ENCODE assay signal across 8 mouse cellular contexts in genomic region chr5:140829911-140830294, GRCm38 (mm10). TPM values are rescaled to one million over a fixed set of nuclear protein-coding genes. Genes with fewer than 3 reads are reported as not detected.
DNase-seq lines count a peak whose midpoint lies in the region; TF ChIP-seq lines count a peak whose summit lies in the region.

No protein-coding gene starts in this region.

- H3K4me1 ChIP-seq in brown adipose tissue, adult 24 weeks (ENCODE audit: control insufficient read depth, insufficient read depth, insufficient read length, low read length): peaks cover 16% of the 10 kb centered on the region
- H3K4me1 ChIP-seq in olfactory bulb, adult 2 months (ENCODE audit: control insufficient read depth, insufficient read depth, low read length): peaks cover 13% of the 10 kb centered on the region

- intact Hi-C loops in gastrocnemius, adult 2 months (cut with DNase I): loop anchor here (5.0 kb wide), 2 partner anchors 63 to 123 kb away; partner anchors contain the start of gene Brat1

- TF ChIP-seq POLR2A in olfactory bulb, adult 2 months (IDR thresholded peaks at IDR 0.05; ENCODE audit: insufficient read depth, low read depth, low read length): no peak

- WGBS in olfactory bulb, adult 2 months: 7% methylated on average over 58 of the region's 58 CpGs

- peak; percentile 61 for DNase-seq in gastrocnemius, adult 2 months
- no peak for DNase-seq in gastrocnemius, adult 18-20 months (ENCODE audit: low spot score)
- peak; percentile 37 to 39 for DNase-seq in frontal cortex, postnatal 14 days (ENCODE audit: low spot score in 2 of 2)
- DNase-seq in kidney, adult 8-10 months: peak; percentile 53 to 67
- DNase-seq in lung, adult 18-20 months: peak; percentile 65
- DNase-seq in yolk sac, embryonic 10.5 days (ENCODE audit: low spot score): peak; percentile 70

- peak overlapping the region; percentile 90 for H3K27ac ChIP-seq in gastrocnemius, adult 2 months
- H3K27ac ChIP-seq in brown adipose tissue, adult 24 weeks (replicated peaks; ENCODE audit: low read depth, low read length): peak overlapping the region; percentile 80
- H3K27ac ChIP-seq in olfactory bulb, adult 2 months (ENCODE audit: insufficient read depth, low read depth, low read length): no peak overlapping the region

- TF ChIP-seq CTCF in gastrocnemius, adult 2 months (IDR thresholded peaks at IDR 0.05): no peak
- no peak for TF ChIP-seq CTCF in olfactory bulb, adult 2 months (IDR thresholded peaks at IDR 0.05; ENCODE audit: insufficient read depth, low read depth, low read length)

- H3K4me3 ChIP-seq in gastrocnemius, adult 2 months: peak overlapping the region; percentile 82
- H3K4me3 ChIP-seq in brown adipose tissue, adult 24 weeks (ENCODE audit: insufficient read depth, low read depth, low read length): peak overlapping the region; percentile 97
- H3K4me3 ChIP-seq in olfactory bulb, adult 2 months (ENCODE audit: insufficient read depth, low read depth, low read length): peak overlapping the region; percentile 74

RNA-seq across cellular contexts. Expression of gene Gna12, which starts 0.3 kb away (rescaled TPM):
- 10 to 100 TPM; 21.7 to 29.8 TPM for total RNA-seq in gastrocnemius, adult 2 months (2021)
- total RNA-seq in gastrocnemius, adult 18-20 months (2021): 10 to 100 TPM; 21.7 to 24.4 TPM
- 44.5 and 61.4 TPM in 2 replicates for polyA plus RNA-seq in brown adipose tissue, adult 24 weeks (2012; ENCODE audit: insufficient read depth, insufficient read length, missing spikeins)
- not detected in 2 replicates for polyA plus RNA-seq in olfactory bulb, adult 2 months (2012; ENCODE audit: insufficient read depth, insufficient read length, low replicate concordance, missing spikeins)
